Mouse (Mus musculus): ENCODE data around the gene Emc9.

DNA sequence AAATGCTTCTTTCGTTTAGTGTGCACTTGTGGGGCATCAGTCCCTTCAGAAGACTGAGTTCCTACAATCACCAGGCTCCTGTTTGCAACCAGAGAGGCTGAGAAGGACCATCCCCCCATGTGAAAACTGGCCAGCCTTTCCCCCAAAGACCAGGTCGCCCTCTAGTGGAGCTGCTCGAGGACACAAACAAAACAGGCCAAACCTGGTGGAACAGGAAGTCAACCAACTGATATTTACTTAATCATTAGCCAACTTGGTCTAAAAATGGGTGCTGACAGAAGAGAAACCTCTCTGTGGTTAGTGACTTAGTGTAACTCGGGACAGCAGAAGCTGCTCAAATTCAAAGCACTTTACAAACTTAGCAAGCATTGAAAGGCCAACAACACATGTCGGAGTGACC lies 28.1 kb downstream of the Emc9 start:
- no peak for TF ChIP-seq GATA1 (IDR thresholded peaks at IDR 0.05; ENCODE audit: low read length)
- TF ChIP-seq TAL1 (IDR thresholded peaks at IDR 0.05; ENCODE audit: low read length) = no peak

Data from erythroblast, embryonic 14.5 days (primary cell).